ENCODE assay signal across 19 mouse cellular contexts in the genomic region with DNA sequence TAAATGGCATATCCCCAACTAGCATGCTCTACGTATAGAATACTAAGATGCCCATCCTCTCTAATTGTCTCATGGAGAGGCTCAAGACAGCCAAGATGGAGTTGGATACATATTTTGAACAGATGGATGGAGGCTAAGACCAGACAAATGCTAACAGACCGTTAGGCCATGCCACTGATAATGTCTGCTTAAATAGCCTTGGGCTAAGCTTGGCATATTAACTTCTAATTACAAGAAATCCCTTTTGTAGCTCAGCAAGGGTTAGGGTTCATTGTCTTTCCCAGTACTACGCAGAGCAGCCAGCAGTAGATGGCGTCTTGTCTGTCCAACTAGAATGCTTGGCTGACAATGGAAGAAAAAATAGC.
DNase-seq lines count a peak whose midpoint lies in the region; ATAC-seq lines count a peak whose summit lies in the region.
"Had no signal": no experiment of that assay in that cellular context is flagged by ENCODE, and none has a peak within 500 bp of the region (broad histone marks: within the 10 kb centered on the region; RNA-seq: fewer than 3 reads in every experiment).

No protein-coding gene starts in this region.

- H3K36me3 ChIP-seq in hindbrain, embryonic 11.5 days (ENCODE audit: control insufficient read depth, insufficient read depth, low read length) = no peaks in the 10 kb centered on the region
- no peaks in the 10 kb centered on the region for H3K36me3 ChIP-seq in hindbrain, embryonic 10.5 days
- no peaks in the 10 kb centered on the region for H3K36me3 ChIP-seq in forebrain, embryonic 16.5 days (ENCODE audit: control insufficient read depth, insufficient read depth)
- H3K36me3 ChIP-seq in hindbrain, embryonic 13.5 days = no peaks in the 10 kb centered on the region
- H3K36me3 ChIP-seq in midbrain, embryonic 16.5 days (ENCODE audit: control insufficient read depth, insufficient read depth, low read length) = no peaks in the 10 kb centered on the region
- H3K36me3 ChIP-seq: embryonic facial prominence, embryonic 10.5 days; heart, embryonic 13.5 days; kidney, embryonic 15.5 days; limb, embryonic 13.5 days; liver, embryonic 13.5 days had no signal

- WGBS in hindbrain, embryonic 11.5 days = 74% methylated on average over 4 of the region's 4 CpGs
- 68% methylated on average over 4 of the region's 4 CpGs for WGBS in hindbrain, embryonic 10.5 days
- WGBS in forebrain, embryonic 16.5 days = 39% methylated on average over 4 of the region's 4 CpGs
- 54% methylated on average over 4 of the region's 4 CpGs for WGBS in hindbrain, embryonic 13.5 days
- WGBS in midbrain, embryonic 16.5 days = 50% methylated on average over 4 of the region's 4 CpGs

- H3K4me3 ChIP-seq in hindbrain, embryonic 11.5 days (ENCODE audit: low read depth, low read length) = no peak overlapping the region
- no peak overlapping the region for H3K4me3 ChIP-seq in hindbrain, embryonic 10.5 days
- no peak overlapping the region for H3K4me3 ChIP-seq in forebrain, embryonic 16.5 days (replicated peaks; ENCODE audit: low read length)
- H3K4me3 ChIP-seq in hindbrain, embryonic 13.5 days = no peak overlapping the region
- no peak overlapping the region for H3K4me3 ChIP-seq in midbrain, embryonic 16.5 days (ENCODE audit: low read depth, low read length)
- H3K4me3 ChIP-seq: embryonic facial prominence, embryonic 10.5 days; heart, embryonic 13.5 days; kidney, embryonic 15.5 days; limb, embryonic 13.5 days; liver, embryonic 13.5 days had no signal

- H3K4me1 ChIP-seq in hindbrain, embryonic 11.5 days (replicated peaks; ENCODE audit: control insufficient read depth, insufficient read depth, low read length) = no peaks in the 10 kb centered on the region
- 0 out of 2 replicates have a peak, but pooled peaks cover 5% of the 10 kb centered on the region for H3K4me1 ChIP-seq in hindbrain, embryonic 10.5 days (replicated peaks)
- peaks cover 2% of the 10 kb centered on the region for H3K4me1 ChIP-seq in forebrain, embryonic 16.5 days (replicated peaks; ENCODE audit: control insufficient read depth, insufficient read depth, low read length)
- no peaks in the 10 kb centered on the region for H3K4me1 ChIP-seq in hindbrain, embryonic 13.5 days (replicated peaks)
- H3K4me1 ChIP-seq in midbrain, embryonic 16.5 days (ENCODE audit: control insufficient read depth, insufficient read depth, low read length) = no peaks in the 10 kb centered on the region; the same call in 1 of the 2 replicates
- H3K4me1 ChIP-seq: embryonic facial prominence, embryonic 10.5 days; heart, embryonic 13.5 days; kidney, embryonic 15.5 days; limb, embryonic 13.5 days; liver, embryonic 13.5 days had no signal

- no peak overlapping the region for H3K27ac ChIP-seq in hindbrain, embryonic 11.5 days (ENCODE audit: low read depth, low read length)
- no peak overlapping the region for H3K27ac ChIP-seq in hindbrain, embryonic 10.5 days
- H3K27ac ChIP-seq in forebrain, embryonic 16.5 days (ENCODE audit: low read length) = no peak overlapping the region
- no peak overlapping the region for H3K27ac ChIP-seq in hindbrain, embryonic 13.5 days
- H3K27ac ChIP-seq in midbrain, embryonic 16.5 days (ENCODE audit: low read length) = no peak overlapping the region
- H3K27ac ChIP-seq: embryonic facial prominence, embryonic 10.5 days; heart, embryonic 13.5 days; kidney, embryonic 15.5 days; limb, embryonic 13.5 days; liver, embryonic 13.5 days; macrophage had no signal

- ATAC-seq in hindbrain, embryonic 11.5 days (ENCODE audit: low FRiP score) = peak; percentile 26; the same call in 1 of the 2 replicates
- ATAC-seq in forebrain, embryonic 16.5 days = peak; percentile 62
- ATAC-seq in hindbrain, embryonic 13.5 days (ENCODE audit: low FRiP score) = peak; percentile 60; the same call in 1 of the 2 replicates
- ATAC-seq in midbrain, embryonic 16.5 days = 0 out of 2 replicates have a peak, but pooled peaks have one; percentile 28

- no peaks in the 10 kb centered on the region for H3K9me3 ChIP-seq in hindbrain, embryonic 11.5 days (ENCODE audit: control insufficient read depth, low read length)
- no peaks in the 10 kb centered on the region for H3K9me3 ChIP-seq in hindbrain, embryonic 10.5 days
- H3K9me3 ChIP-seq in forebrain, embryonic 16.5 days (ENCODE audit: control insufficient read depth, low read length) = no peaks in the 10 kb centered on the region
- H3K9me3 ChIP-seq in hindbrain, embryonic 13.5 days = no peaks in the 10 kb centered on the region
- H3K9me3 ChIP-seq in midbrain, embryonic 16.5 days (replicated peaks; ENCODE audit: control insufficient read depth, low read length, poor library complexity, severe bottlenecking) = no peaks in the 10 kb centered on the region
- H3K9me3 ChIP-seq: embryonic facial prominence, embryonic 10.5 days; heart, embryonic 13.5 days; kidney, embryonic 15.5 days; limb, embryonic 13.5 days; liver, embryonic 13.5 days had no signal

- H3K9ac ChIP-seq in hindbrain, embryonic 11.5 days (ENCODE audit: low read depth, low read length) = no peak overlapping the region
- H3K9ac ChIP-seq in forebrain, embryonic 16.5 days (replicated peaks; ENCODE audit: low read depth, low read length) = no peak overlapping the region
- H3K9ac ChIP-seq in hindbrain, embryonic 13.5 days = no peak overlapping the region
- no peak overlapping the region for H3K9ac ChIP-seq in midbrain, embryonic 16.5 days (ENCODE audit: low read depth, low read length)
- H3K9ac ChIP-seq: heart, embryonic 13.5 days; kidney, embryonic 15.5 days; limb, embryonic 13.5 days; liver, embryonic 13.5 days; lung, embryonic 14.5 days had no signal

- H3K4me2 ChIP-seq in hindbrain, embryonic 11.5 days (replicated peaks; ENCODE audit: low read depth, low read length) = no peak overlapping the region
- no peak overlapping the region for H3K4me2 ChIP-seq in forebrain, embryonic 16.5 days (ENCODE audit: low read length)
- H3K4me2 ChIP-seq in hindbrain, embryonic 13.5 days = no peak overlapping the region
- no peak overlapping the region for H3K4me2 ChIP-seq in midbrain, embryonic 16.5 days (ENCODE audit: low read length)
- H3K4me2 ChIP-seq: heart, embryonic 13.5 days; kidney, embryonic 15.5 days; limb, embryonic 13.5 days; liver, embryonic 13.5 days; lung, embryonic 14.5 days had no signal

- no peaks in the 10 kb centered on the region for H3K27me3 ChIP-seq in hindbrain, embryonic 11.5 days (ENCODE audit: control insufficient read depth, insufficient read depth, low read length)
- no peaks in the 10 kb centered on the region for H3K27me3 ChIP-seq in hindbrain, embryonic 10.5 days (ENCODE audit: insufficient read depth, poor library complexity, severe bottlenecking)
- no peaks in the 10 kb centered on the region for H3K27me3 ChIP-seq in forebrain, embryonic 16.5 days (replicated peaks; ENCODE audit: control insufficient read depth, insufficient read depth, low read length)
- H3K27me3 ChIP-seq in hindbrain, embryonic 13.5 days = no peaks in the 10 kb centered on the region
- no peaks in the 10 kb centered on the region for H3K27me3 ChIP-seq in midbrain, embryonic 16.5 days (ENCODE audit: control insufficient read depth, insufficient read depth, low read depth, low read length)
- H3K27me3 ChIP-seq: heart, embryonic 13.5 days; kidney, embryonic 15.5 days; limb, embryonic 13.5 days; liver, embryonic 13.5 days had no signal

- DNase-seq in hindbrain, embryonic 11.5 days (ENCODE audit: low spot score) = no peak
- no peak for DNase-seq in hindbrain, embryonic 10.5 days (ENCODE audit: low spot score)
- DNase-seq in urinary bladder, postnatal 25 days (ENCODE audit: low spot score) = no peak
- no peak for DNase-seq in T-cell, adult 2 months (ENCODE audit: low spot score)
- DNase-seq: adrenal gland, adult 2 months; cerebellum, adult 11 months; heart, adult 11 months; kidney, postnatal 4 days; liver, embryonic 13.5 days; lung, embryonic 14.5 days; thymus, postnatal 25 days had no signal
